Mouse (Mus musculus) urinary bladder, postnatal 4 days (tissue): ENCODE measurements around the gene Irx1.

Source experiments
- DNase-seq, 2 experiments: peaks; one replicate each; pipeline ENCODE4 v3.0.0; 2021 to 2022; ENCODE audit warnings: low spot score in 2 of 2

The Irx1 gene

GRCm38 (mm10) chr13:71910361-71910760, 53.2 kb downstream of the Irx1 start:
- no peak for DNase-seq
